Mouse (Mus musculus) cerebellum, adult 11 months (tissue): Measurements from ENCODE around the gene Rfc1.
"Not testable (repeated sequence)": the region's sequence is repeated elsewhere in the genome, so short reads cannot be mapped to it uniquely, and the experiment has no call there.

ENCODE experiments used
- DNase-seq: peaks from one replicate; pipeline ENCODE4 v3.0.0; 2022

The Rfc1 gene

GRCm38 (mm10) chr5:65335298-65336074 is at the start of gene Rfc1:
Rfc1 (minus strand) TSS chr5:65335670.
- peak; percentile 83 for DNase-seq

- DNase-seq = no peak
Measured at GRCm38 (mm10) chr5:65374746-65375145, 39.3 kb upstream of the Rfc1 start.

DNA sequence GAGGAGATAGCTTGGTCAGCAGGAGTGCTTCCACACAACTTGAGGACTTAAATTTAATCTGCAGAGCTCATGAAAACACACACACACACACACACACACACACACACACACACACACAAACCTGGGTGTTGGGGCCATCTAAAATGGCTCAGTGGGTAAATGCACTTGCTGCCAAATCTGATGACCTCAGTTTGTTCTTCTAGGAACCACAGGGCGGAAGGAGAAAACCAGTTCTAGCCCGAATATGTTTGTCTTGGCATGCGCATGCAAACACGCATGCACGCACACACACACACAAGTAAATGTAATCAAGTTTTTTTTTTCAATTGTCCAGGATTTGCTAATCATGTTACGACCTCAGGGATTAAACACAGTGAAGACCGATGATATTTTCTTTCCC is 36.1 kb upstream of the Rfc1 start:
- DNase-seq = no peak

DNA sequence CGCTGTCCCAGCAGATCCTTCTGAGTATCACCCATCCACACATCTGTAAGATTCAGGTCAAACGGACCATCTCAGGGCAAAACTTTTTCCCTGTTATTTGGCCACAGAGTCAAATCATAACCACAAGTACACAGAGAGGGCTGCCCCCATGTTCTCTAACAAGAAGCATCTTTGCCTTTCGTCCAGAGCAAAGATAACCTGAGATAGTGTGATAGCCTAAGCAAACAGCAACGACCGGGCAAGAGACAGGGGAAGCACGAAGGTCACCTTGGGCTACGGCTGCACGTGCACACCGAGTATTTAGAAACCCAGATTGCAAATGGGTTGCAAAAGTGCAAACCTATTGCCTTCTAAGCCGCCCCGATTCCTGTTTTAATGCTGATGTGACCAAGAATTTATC is 32.4 kb upstream of the Rfc1 start:
- no peak for DNase-seq

GRCm38 (mm10) chr5:65357771-65358170 is 22.3 kb upstream of the Rfc1 start:
- no peak for DNase-seq

- no peak for DNase-seq
Measured at GRCm38 (mm10) chr5:65356851-65357250, 21.4 kb upstream of the Rfc1 start.

DNA sequence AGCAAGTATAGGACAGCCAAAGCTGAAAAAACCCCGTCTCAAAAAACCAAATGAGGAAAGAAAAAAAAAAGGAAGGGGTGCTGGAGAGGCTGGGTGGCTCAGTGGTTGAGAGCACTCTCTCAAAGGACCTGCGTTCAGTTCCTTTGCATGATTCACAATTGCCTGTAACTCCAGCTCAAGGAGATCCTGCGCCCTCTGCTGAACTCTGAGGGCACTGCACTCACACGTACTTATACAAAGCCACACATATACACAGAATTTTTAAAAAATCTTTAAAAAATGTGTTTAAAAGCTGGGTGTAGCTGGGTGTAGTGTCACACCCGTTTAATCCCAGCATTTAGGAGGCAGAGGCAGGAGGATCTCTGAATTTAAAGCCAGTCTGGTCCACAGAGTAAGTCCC is 19.5 kb upstream of the Rfc1 start:
- DNase-seq = no peak

GRCm38 (mm10) chr5:65354097-65354496 is 18.6 kb upstream of the Rfc1 start:
- DNase-seq = no peak

- DNase-seq = no peak
Measured at GRCm38 (mm10) chr5:65350508-65350907, 15.0 kb upstream of the Rfc1 start.

GRCm38 (mm10) chr5:65348168-65348567 is 12.7 kb upstream of the Rfc1 start, which contains the start of gene Klb:
Klb (plus strand) TSS chr5:65348314.
- no peak for DNase-seq

DNA sequence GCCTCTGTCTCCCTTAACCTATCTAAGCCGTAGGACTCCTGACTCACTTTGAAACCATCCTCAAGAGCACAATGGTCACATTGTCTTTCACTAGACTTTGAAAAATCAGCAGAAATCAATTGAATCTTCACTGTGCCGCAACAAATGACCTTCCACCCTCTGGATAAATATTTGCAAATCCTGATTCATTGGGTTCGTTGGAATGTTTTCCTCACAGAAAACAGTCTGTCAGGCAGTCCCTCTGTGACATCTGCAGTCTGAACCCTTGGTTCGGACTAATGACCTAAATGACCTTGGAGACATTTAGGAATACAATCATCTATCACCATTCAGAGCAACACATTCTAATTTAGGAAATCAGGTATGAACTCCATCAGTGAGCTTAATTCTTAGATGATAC is 4.7 kb upstream of the Rfc1 start:
- DNase-seq = no peak

GRCm38 (mm10) chr5:65338394-65338793 is 2.9 kb upstream of the Rfc1 start:
- DNase-seq = no peak

DNA sequence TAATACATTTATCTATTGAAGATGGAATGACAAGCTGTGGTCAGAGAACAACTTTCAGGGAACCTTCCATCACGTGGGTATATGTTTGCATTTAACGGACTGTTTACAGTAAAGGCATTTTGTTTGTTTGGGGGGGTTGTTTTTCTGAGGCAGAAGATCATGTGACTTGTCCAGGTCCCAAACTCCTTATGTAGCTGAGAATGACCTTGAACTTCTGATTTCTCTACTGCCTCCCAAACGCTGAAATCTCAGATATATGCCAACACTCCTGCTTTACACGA is 545 bp upstream of the Rfc1 start:
- no peak for DNase-seq

DNA sequence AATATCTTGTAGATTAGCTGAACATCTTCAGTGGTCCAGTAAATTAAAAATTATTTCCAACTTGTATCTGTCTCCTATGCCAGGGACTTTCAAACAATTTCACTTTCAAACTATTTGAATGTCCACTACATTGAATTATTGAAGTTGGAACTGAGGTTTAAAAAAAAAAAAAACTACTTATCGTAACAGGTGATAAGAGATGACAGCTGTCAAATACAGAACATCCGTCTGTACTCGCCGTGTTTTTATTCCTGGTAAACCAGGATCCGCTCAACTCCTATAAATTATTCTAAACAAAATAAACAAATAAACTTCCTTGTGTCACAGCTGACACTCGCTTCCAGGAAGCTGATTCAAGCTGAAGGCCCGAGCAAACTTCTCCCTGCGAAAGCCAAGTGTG is 682 bp downstream of the Rfc1 start:
- no peak for DNase-seq

- DNase-seq = no peak
Measured at GRCm38 (mm10) chr5:65329971-65330370, 5.5 kb downstream of the Rfc1 start.

DNA sequence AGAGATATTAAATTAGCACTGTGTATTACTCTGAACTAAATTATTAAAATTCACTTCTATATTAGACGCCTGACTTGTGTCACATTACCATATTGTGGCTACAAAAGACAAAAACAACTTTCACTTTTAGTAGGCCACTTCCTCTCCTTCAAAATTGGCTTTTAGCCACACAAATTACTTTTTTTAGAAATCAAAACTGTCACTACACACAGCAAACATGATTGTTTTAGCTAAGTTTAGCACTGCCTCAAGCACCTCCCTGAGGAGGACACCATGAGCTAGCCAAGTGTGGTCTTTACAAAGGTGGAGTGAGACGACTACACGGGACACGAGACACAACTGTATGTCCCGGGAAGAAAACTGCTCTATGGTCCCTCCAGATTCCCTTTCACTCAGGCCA is 9.3 kb downstream of the Rfc1 start:
- DNase-seq = no peak

DNA sequence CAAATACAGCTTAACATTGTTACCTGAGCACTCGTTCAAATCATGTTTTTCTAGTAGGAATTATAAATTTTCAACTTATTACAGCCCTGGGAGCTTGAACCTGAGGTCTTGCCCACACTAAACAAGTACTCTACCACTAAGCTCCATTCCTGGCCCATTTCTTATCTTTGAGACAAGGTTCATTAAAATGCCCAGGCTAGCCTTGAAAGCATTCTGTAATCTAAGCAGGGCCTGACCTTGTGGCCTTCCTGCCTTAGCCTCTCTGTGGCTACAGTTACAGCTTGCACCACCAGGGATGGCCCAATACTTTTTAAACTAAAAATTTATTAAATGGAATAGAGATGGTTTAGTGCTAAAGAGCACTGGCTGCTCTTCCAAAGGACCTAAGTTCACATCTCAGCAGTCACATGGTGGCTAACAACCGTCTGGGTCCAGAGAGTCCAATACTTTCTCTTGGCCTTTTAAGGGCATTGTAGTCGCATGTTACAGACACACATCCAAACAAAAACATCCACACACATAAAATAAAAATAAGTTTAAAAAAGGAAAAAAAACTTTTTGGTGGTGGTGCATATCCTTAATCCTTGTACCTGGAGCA is 10.6 kb downstream of the Rfc1 start:
- DNase-seq = no peak

- DNase-seq = peak; percentile 51
Measured at GRCm38 (mm10) chr5:65324271-65324670, 11.2 kb downstream of the Rfc1 start.

DNA sequence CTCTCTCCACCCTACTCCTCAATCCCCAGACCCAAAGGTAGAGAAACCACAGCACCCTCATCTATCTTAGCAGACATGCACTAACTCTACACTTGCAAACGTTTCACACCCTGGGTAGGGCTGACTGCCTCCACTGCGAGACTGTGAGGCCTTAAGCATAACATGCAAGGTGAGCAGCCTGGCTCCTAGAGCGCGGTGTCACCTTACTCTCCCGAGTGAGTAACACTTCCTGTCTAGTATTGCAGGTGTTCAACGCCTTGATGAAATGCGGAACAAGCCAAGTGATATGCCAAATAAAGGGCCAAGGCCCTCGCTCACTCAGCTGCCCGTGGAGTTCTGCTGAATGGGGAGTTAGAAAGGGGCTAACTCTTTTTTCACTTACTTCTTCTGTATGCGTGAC is 13.3 kb downstream of the Rfc1 start:
- DNase-seq = no peak

DNA sequence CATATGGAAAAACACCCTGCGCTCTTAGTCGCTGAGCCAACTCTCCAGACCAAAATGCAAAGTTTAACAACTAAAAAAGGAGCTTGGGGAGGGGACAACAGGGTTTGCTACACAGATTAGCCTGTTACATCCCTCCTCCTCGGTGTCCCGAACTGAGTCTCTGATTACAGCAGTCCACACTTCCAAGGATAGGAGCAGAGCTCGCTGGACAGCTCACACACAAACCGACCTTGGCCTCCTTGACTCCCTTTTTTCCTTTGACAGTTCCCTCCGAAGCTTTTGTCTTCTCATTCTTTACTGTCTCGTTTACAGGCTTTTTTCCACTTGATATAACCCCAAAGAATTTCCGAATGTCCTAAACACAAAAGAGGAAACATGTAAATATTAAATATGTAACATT is 16.3 kb downstream of the Rfc1 start:
- DNase-seq = no peak

- DNase-seq = no peak
Measured at GRCm38 (mm10) chr5:65308866-65309265, 26.6 kb downstream of the Rfc1 start.

DNA sequence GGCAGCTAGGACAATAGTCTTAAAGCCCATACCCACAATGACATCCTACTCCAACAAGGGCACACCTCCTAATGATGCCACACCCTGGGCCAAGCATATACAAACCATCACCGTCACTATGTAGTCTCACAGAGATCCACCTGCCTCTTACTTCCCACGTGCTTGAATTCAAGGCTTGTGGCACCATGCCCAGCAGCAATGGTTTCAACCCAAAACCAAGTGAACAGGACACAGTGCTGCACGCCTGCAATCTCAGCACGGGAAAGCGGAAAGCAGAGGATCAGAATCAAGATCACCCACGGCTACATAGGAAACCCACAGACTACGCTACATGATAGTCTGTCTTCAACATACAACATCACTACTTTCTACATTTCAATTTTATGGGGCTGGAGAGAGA is 27.3 kb downstream of the Rfc1 start:
- no peak for DNase-seq

DNA sequence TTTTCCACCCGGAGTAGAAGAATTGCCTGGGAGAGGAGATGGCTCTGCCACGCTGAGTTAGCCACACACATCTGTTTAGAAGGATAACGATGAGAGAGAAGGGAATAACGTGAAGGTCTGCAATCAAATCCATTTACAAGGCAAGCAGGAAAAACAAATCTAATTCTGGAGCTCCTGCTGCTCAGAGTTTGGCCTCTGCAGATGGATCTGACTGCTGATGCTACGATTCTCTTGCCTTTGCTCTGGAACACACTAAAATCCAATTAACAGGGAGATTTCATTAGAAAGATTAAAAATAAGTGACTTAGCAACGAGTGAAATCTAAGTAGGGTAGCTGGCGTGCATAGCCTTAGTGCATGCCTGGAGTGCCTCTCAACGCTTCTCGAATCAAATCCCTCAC is 30.0 kb downstream of the Rfc1 start:
- DNase-seq = no peak

GRCm38 (mm10) chr5:65300121-65300520 is 35.3 kb downstream of the Rfc1 start:
- DNase-seq = no peak

- DNase-seq = not testable (repeated sequence)
Measured at GRCm38 (mm10) chr5:65299623-65300022, 35.8 kb downstream of the Rfc1 start.
